Mouse (Mus musculus): Measurements from ENCODE around the gene Trpm4. TPM values are rescaled to one million over a fixed set of nuclear protein-coding genes. Genes with fewer than 3 reads are reported as not detected.

The Trpm4 gene
- polyA plus RNA-seq, 1 experiment from 2014 or later: 7.1 TPM

DNA sequence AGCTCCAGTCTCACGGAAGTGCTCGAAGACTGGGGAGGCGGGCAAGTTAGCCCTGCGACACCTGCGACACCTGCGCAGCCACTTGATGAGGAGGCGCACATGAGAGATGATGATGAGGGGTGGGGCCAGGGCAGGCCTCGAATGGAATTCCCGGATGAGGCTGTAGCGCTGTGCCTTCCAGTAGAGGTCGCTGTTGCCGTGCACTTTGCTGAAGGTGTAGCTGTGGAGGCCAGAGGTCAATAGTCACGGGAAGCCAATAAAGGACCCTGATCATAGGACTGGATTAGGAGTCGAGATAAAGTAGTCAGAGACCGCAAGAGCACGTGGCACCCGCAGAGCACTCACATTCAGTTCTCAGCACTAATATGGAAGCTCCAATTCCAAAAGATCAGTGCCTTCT, 28.3 kb downstream of the Trpm4 start:
- peak overlapping the region; percentile 24 for H3K4me3 ChIP-seq
- peak overlapping the region; percentile 58 for H3K9ac ChIP-seq
- peak; percentile 49; the same call in 1 of the 2 replicates for ATAC-seq (ENCODE audit: low read depth)
- H3K36me3 ChIP-seq: no peaks in the 10 kb centered on the region
- peaks cover 39% of the 10 kb centered on the region for H3K4me1 ChIP-seq (replicated peaks)
- H3K27ac ChIP-seq (replicated peaks): no peak overlapping the region
- WGBS: 2% methylated on average over 17 of the region's 17 CpGs
- no peaks in the 10 kb centered on the region for H3K9me3 ChIP-seq
- peak overlapping the region; percentile 47 for H3K4me2 ChIP-seq
- no peaks in the 10 kb centered on the region for H3K27me3 ChIP-seq

GRCm38 (mm10) chr7:45304869-45305268, 28.7 kb downstream of the Trpm4 start:
- no peaks in the 10 kb centered on the region for H3K36me3 ChIP-seq
- H3K4me1 ChIP-seq (replicated peaks): peaks cover 39% of the 10 kb centered on the region
- no peak overlapping the region for H3K27ac ChIP-seq (replicated peaks)
- H3K9me3 ChIP-seq: no peaks in the 10 kb centered on the region
- no peaks in the 10 kb centered on the region for H3K27me3 ChIP-seq
- H3K9ac ChIP-seq: peak overlapping the region; percentile 58
- 0 out of 2 replicates have a peak, but pooled peaks have one; percentile 1 for ATAC-seq (ENCODE audit: low read depth)
- H3K4me3 ChIP-seq: peak overlapping the region; percentile 24
- WGBS: 16% methylated on average over 12 of the region's 13 CpGs
- peak overlapping the region; percentile 47 for H3K4me2 ChIP-seq

- Histone ChIP-seq H3K27ac (replicated peaks) (peak overlapping the region; percentile 18; the same call in 1 of the 2 replicates), H3K4me1 (replicated peaks) (peaks cover 29% of the 10 kb centered on the region), H3K4me2 (no peak overlapping the region), H3K27me3 (no peaks in the 10 kb centered on the region), H3K9ac (peak overlapping the region; percentile 26; the same call in 1 of the 2 replicates), H3K4me3 (no peak overlapping the region), H3K36me3 (no peaks in the 10 kb centered on the region), H3K9me3 (no peaks in the 10 kb centered on the region)
- no peak for ATAC-seq (ENCODE audit: low read depth)
- WGBS: 66% methylated on average over 8 of the region's 8 CpGs
Measured at GRCm38 (mm10) chr7:45302626-45303025, 31.0 kb downstream of the Trpm4 start.

GRCm38 (mm10) chr7:45300270-45300669, 33.3 kb downstream of the Trpm4 start:
- H3K4me3 ChIP-seq: no peak overlapping the region
- H3K27ac ChIP-seq (replicated peaks): no peak overlapping the region
- peaks cover 2% of the 10 kb centered on the region; the same call in 1 of the 2 replicates for H3K27me3 ChIP-seq
- 11% methylated on average over 6 of the region's 6 CpGs for WGBS
- no peaks in the 10 kb centered on the region for H3K36me3 ChIP-seq
- peak overlapping the region; percentile 13; the same call in 1 of the 2 replicates for H3K4me2 ChIP-seq
- ATAC-seq (ENCODE audit: low read depth): 0 out of 2 replicates have a peak, but pooled peaks have one; percentile 28
- peaks cover 26% of the 10 kb centered on the region for H3K4me1 ChIP-seq (replicated peaks)
- peak overlapping the region; percentile 34; the same call in 1 of the 2 replicates for H3K9ac ChIP-seq
- H3K9me3 ChIP-seq: no peaks in the 10 kb centered on the region

GRCm38 (mm10) chr7:45299752-45300151, 33.8 kb downstream of the Trpm4 start:
- Histone ChIP-seq H3K27ac (replicated peaks) (no peak overlapping the region), H3K9me3 (no peaks in the 10 kb centered on the region), H3K4me1 (replicated peaks) (peaks cover 21% of the 10 kb centered on the region), H3K4me2 (no peak overlapping the region), H3K27me3 (peaks cover 2% of the 10 kb centered on the region; the same call in 1 of the 2 replicates), H3K9ac (no peak overlapping the region), H3K36me3 (no peaks in the 10 kb centered on the region), H3K4me3 (no peak overlapping the region)
- peak; percentile 84 for ATAC-seq (ENCODE audit: low read depth)
- 11% methylated on average over 5 of the region's 5 CpGs for WGBS

DNA sequence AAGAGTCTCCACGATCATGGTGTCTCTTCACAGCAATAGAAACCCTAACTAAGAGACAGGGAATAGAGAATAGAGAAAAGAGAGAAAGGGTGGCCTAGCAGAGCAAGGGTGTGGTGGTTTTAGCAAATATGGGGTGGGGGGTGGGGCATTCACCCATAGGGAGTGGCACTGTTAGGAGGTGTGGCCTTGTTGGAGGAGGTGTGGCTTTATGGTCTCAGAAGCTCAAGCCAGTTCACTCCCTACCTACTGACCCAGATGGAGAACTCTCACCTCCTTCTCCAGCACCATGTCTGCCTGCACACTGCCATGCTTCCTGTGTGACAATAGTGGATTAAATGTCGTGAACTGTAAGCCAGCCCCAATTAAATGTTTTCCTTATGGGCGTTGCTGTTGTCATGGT, 36.0 kb downstream of the Trpm4 start:
- no peaks in the 10 kb centered on the region for H3K36me3 ChIP-seq
- H3K9me3 ChIP-seq: no peaks in the 10 kb centered on the region
- no peak overlapping the region for H3K27ac ChIP-seq (replicated peaks)
- ATAC-seq (ENCODE audit: low read depth): no peak
- 66% methylated on average over 3 of the region's 3 CpGs for WGBS
- peaks cover 2% of the 10 kb centered on the region for H3K27me3 ChIP-seq
- no peak overlapping the region for H3K4me3 ChIP-seq
- H3K9ac ChIP-seq: no peak overlapping the region
- no peak overlapping the region for H3K4me2 ChIP-seq
- H3K4me1 ChIP-seq (replicated peaks): peaks cover 10% of the 10 kb centered on the region

DNA sequence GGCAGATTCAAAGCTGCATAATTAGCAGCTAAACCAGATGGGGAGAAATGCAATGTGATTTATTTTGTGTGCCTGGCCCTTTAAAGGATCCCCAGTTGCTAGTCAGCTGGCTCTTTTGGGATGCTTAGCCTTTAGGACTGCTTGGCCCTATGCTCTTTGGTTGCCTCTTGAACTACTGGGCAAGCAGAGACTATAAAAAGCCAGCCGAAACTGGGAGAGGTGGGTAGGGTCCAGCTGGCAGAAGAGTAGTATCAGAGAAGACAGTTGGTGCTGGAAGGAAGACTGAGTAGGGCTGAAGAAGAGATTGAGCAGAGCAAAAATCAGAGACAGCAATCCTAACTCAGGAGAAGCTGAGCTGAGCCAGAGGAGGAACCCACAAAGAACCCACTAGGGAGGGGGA, 37.0 kb downstream of the Trpm4 start:
- H3K9ac ChIP-seq: no peak overlapping the region
- peaks cover 8% of the 10 kb centered on the region for H3K4me1 ChIP-seq (replicated peaks)
- 68% methylated on average over 1 of the region's 1 CpGs for WGBS
- no peaks in the 10 kb centered on the region for H3K9me3 ChIP-seq
- ATAC-seq (ENCODE audit: low read depth): no peak
- no peak overlapping the region for H3K27ac ChIP-seq (replicated peaks)
- H3K27me3 ChIP-seq: peaks cover 2% of the 10 kb centered on the region
- no peaks in the 10 kb centered on the region for H3K36me3 ChIP-seq
- no peak overlapping the region for H3K4me2 ChIP-seq
- H3K4me3 ChIP-seq: no peak overlapping the region

GRCm38 (mm10) chr7:45286486-45286885, 47.1 kb downstream of the Trpm4 start:
- no peak overlapping the region for H3K4me3 ChIP-seq
- H3K27me3 ChIP-seq: no peaks in the 10 kb centered on the region
- H3K4me1 ChIP-seq (replicated peaks): no peaks in the 10 kb centered on the region
- no peaks in the 10 kb centered on the region for H3K9me3 ChIP-seq
- ATAC-seq (ENCODE audit: low read depth): no peak
- no peak overlapping the region for H3K9ac ChIP-seq
- WGBS: 87% methylated on average over 13 of the region's 13 CpGs
- no peaks in the 10 kb centered on the region for H3K36me3 ChIP-seq
- H3K4me2 ChIP-seq: no peak overlapping the region
- H3K27ac ChIP-seq (replicated peaks): no peak overlapping the region

- Histone ChIP-seq H3K27ac (replicated peaks) (no peak within 1 kb of the TSS), H3K4me1 (replicated peaks) (peaks cover 5% of the 10 kb centered on the region; the same call in 1 of the 2 replicates), H3K9me3 (no peaks in the 10 kb centered on the region), H3K9ac (no peak within 1 kb of the TSS), H3K4me2 (peak within 1 kb of the TSS; percentile 54), H3K27me3 (peaks cover 9% of the 10 kb centered on the region), H3K4me3 (peak within 1 kb of the TSS; percentile 28), H3K36me3 (no peaks in the 10 kb centered on the region)
- ATAC-seq (ENCODE audit: low read depth): no peak
- WGBS: 6% methylated on average over 44 of the region's 44 CpGs
Measured at GRCm38 (mm10) chr7:45277136-45277760, 56.3 kb downstream of the Trpm4 start, which contains the start of gene Slc6a21. Gene Slc6a21 (plus strand): TSS chr7:45277513.

DNA sequence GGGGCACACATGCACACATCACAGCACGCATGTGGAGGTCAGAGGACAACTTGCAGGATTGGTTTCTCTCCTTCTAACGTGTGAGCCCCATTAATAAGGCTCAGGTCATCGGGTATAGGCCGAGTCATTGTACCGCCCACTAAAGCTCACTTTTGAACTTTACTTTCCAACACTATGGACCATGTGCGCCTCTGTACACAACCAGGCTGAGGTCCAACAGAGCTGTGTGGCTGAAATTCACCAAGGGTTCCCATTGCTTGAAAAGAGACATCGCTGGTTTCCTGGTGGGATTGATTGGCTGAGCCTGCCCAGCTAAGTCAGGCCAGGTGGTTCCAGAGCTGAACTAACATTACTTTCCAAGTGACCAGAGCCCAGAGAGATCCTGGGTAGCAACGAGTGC, 59.9 kb downstream of the Trpm4 start:
- no peak overlapping the region for H3K4me2 ChIP-seq
- H3K36me3 ChIP-seq: no peaks in the 10 kb centered on the region
- no peak overlapping the region for H3K9ac ChIP-seq
- H3K4me1 ChIP-seq (replicated peaks): peaks cover 5% of the 10 kb centered on the region; the same call in 1 of the 2 replicates
- no peak overlapping the region for H3K4me3 ChIP-seq
- no peak for ATAC-seq (ENCODE audit: low read depth)
- H3K27me3 ChIP-seq: peaks cover 9% of the 10 kb centered on the region; the same call in 1 of the 2 replicates
- no peaks in the 10 kb centered on the region for H3K9me3 ChIP-seq
- 94% methylated on average over 8 of the region's 8 CpGs for WGBS
- H3K27ac ChIP-seq (replicated peaks): no peak overlapping the region

DNA sequence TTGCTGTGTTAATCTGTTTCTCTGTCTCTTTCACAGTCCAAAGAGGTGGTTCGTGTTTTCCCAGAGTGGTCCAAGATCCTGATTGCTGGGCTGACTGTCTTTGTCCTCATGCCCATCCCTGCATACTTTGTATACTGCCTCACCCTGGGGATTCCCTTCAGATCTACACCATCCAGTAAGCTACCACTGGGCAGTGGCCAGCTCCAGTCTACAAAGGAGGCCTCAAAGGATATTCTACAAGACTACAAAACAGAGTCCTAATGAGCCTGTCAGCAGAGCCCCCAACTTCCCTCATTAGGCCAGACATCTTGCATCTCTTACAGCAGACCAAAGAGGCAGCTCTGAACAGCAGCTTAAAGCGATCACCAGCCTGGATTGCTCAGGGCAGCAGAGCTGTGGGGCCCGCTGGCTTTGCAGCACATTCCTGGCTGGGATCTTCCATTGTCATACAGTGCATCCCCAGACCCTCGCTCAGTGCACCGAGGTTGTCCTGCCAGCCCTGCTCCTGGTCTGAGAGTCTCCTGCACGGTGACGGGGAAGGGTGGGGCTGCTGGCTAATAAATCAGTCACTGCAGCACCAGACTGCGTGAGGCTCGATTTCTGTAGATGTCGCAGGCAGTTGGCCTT, 60.7 kb downstream of the Trpm4 start:
- ATAC-seq (ENCODE audit: low read depth): no peak
- H3K4me1 ChIP-seq (replicated peaks): peaks cover 5% of the 10 kb centered on the region; the same call in 1 of the 2 replicates
- peaks cover 9% of the 10 kb centered on the region; the same call in 1 of the 2 replicates for H3K27me3 ChIP-seq
- H3K4me3 ChIP-seq: no peak overlapping the region
- no peak overlapping the region for H3K9ac ChIP-seq
- no peak overlapping the region for H3K27ac ChIP-seq (replicated peaks)
- no peaks in the 10 kb centered on the region for H3K9me3 ChIP-seq
- H3K4me2 ChIP-seq: no peak overlapping the region
- 44% methylated on average over 10 of the region's 10 CpGs for WGBS
- no peaks in the 10 kb centered on the region for H3K36me3 ChIP-seq

GRCm38 (mm10) chr7:45265518-45265917, 68.1 kb downstream of the Trpm4 start:
- Histone ChIP-seq H3K9me3 (no peaks in the 10 kb centered on the region), H3K4me3 (no peak overlapping the region), H3K4me2 (no peak overlapping the region), H3K27ac (replicated peaks) (no peak overlapping the region), H3K27me3 (no peaks in the 10 kb centered on the region), H3K36me3 (no peaks in the 10 kb centered on the region), H3K9ac (no peak overlapping the region), H3K4me1 (replicated peaks) (no peaks in the 10 kb centered on the region)
- 67% methylated on average over 1 of the region's 1 CpGs for WGBS
- no peak for ATAC-seq (ENCODE audit: low read depth)

Data from neural tube, embryonic 13.5 days (tissue).